Mouse (Mus musculus) embryonic facial prominence, embryonic 13.5 days (tissue): Measurements from ENCODE around the gene Filip1. TPM values are rescaled to one million over a fixed set of nuclear protein-coding genes. Genes with fewer than 3 reads are reported as not detected.

ENCODE experiments used
- ATAC-seq: fragments of 200-750 bp; cut with Nextera tagmentation; 2 replicates; pipeline ENCODE4 v1.8.0; 2017; ENCODE audit warnings: low read depth; ENCODE audit not compliant: insufficient number of reproducible peaks, insufficient read depth, low FRiP score, low TSS enrichment
- H3K27ac ChIP-seq: fragments of 300-500 bp; sonication (generic); 2 replicates; pipeline ENCODE4 v1.5.1; 2015; ENCODE audit warnings: moderate library complexity, mild to moderate bottlenecking, inconsistent platforms
- H3K27me3 ChIP-seq: fragments of 300-500 bp; sonication (generic); 2 replicates; pipeline ENCODE4 v1.6.1; 2015; ENCODE audit warnings: mild to moderate bottlenecking, inconsistent platforms
- H3K36me3 ChIP-seq: fragments of 300-500 bp; sonication (generic); 2 replicates; pipeline ENCODE4 v1.6.1; 2015; ENCODE audit warnings: mild to moderate bottlenecking, inconsistent platforms
- H3K4me1 ChIP-seq: fragments of 300-500 bp; sonication (generic); 2 replicates; pipeline ENCODE4 v1.6.1; 2015; ENCODE audit warnings: inconsistent platforms
- H3K4me2 ChIP-seq: fragments of 300-500 bp; sonication (generic); 2 replicates; pipeline ENCODE4 v1.6.1; 2015; ENCODE audit warnings: moderate library complexity, mild to moderate bottlenecking, inconsistent platforms
- H3K4me3 ChIP-seq: fragments of 300-500 bp; sonication (generic); 2 replicates; pipeline ENCODE4 v1.5.1; 2015; ENCODE audit warnings: mild to moderate bottlenecking, inconsistent platforms
- H3K9ac ChIP-seq: fragments of 300-500 bp; sonication (generic); 2 replicates; pipeline ENCODE4 v1.6.1; 2015; ENCODE audit warnings: mild to moderate bottlenecking, inconsistent platforms
- H3K9me3 ChIP-seq: fragments of 300-500 bp; sonication (generic); 2 replicates; pipeline ENCODE4 v1.6.1; 2016; ENCODE audit warnings: inconsistent platforms
- WGBS: fragments of 180-500 bp; shearing (Covaris S2); methylation state at CpG from one replicate; pipeline ENCODE4 v1.1.7; 2015; ENCODE audit warnings: mixed read lengths; 5-methylcytosine and 5-hydroxymethylcytosine counted together
- polyA plus RNA-seq: library from polyadenylated mRNA; unstranded; fragments of >200 nt; fragmentation: Nextera tagmentation; extraction: Ambion mirVana; gene quantifications from 2 replicates; pipeline ENCODE4 v1.2.1, GENCODE M21; 2015

Gene Filip1
- polyA plus RNA-seq, 1 experiment from 2014 or later: 4.1 TPM

DNA sequence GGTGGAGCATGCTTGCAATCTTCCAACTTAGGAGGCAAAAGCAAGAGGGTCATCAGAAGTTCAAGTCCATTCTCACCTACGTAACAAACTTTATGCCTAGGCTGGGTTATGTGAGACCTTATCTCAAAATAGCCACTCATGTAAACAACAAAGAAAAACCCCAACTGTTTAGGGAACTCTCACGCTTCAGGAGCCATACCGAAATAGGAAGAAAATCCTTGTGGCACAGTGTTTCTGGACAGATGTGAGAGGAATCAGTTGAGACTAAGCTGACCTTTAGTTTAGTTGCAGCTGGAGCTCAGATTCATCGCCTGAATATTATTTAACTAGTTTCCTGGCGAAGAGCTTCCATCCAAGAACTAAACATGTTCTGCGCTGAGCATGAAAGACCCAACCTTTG lies 170.0 kb downstream of the Filip1 start:
- Histone ChIP-seq H3K36me3 (no peaks in the 10 kb centered on the region), H3K27me3 (no peaks in the 10 kb centered on the region), H3K9me3 (no peaks in the 10 kb centered on the region), H3K4me3 (no peak overlapping the region), H3K4me1 (no peaks in the 10 kb centered on the region), H3K27ac (no peak overlapping the region), H3K9ac (no peak overlapping the region), H3K4me2 (no peak overlapping the region)
- ATAC-seq: no peak
- 85% methylated on average over 6 of the region's 6 CpGs for WGBS

DNA sequence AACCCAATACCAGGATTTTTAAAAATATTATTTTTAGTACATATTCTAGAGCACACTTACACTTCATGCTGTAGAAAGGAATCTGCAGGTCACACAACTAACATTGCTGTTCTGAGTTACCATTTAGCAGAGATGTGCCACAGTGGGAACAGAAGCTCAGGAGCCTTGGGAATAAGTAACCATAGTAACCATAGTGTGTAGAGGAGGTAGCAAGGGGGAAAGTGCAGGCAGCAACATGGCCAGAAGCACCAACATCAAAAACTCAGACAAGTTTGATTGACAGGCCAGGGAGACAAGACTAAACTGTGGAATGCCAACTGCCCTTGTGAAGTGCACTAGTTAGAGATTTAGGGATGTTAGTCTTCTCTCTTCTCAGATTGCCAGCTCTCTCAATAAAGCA lies 170.6 kb downstream of the Filip1 start:
- no peak overlapping the region for H3K4me2 ChIP-seq
- no peak overlapping the region for H3K4me3 ChIP-seq
- H3K27ac ChIP-seq: no peak overlapping the region
- no peaks in the 10 kb centered on the region for H3K4me1 ChIP-seq
- no peak for ATAC-seq
- H3K36me3 ChIP-seq: no peaks in the 10 kb centered on the region
- no peaks in the 10 kb centered on the region for H3K27me3 ChIP-seq
- H3K9me3 ChIP-seq: no peaks in the 10 kb centered on the region
- H3K9ac ChIP-seq: no peak overlapping the region

GRCm38 (mm10) chr9:79831294-79831693 lies 181.4 kb downstream of the Filip1 start:
- WGBS: 86% methylated on average over 1 of the region's 1 CpGs
- no peak overlapping the region for H3K9ac ChIP-seq
- no peaks in the 10 kb centered on the region for H3K4me1 ChIP-seq
- no peak overlapping the region for H3K27ac ChIP-seq
- no peak overlapping the region for H3K4me2 ChIP-seq
- no peaks in the 10 kb centered on the region for H3K27me3 ChIP-seq
- no peaks in the 10 kb centered on the region for H3K9me3 ChIP-seq
- no peak for ATAC-seq
- no peaks in the 10 kb centered on the region for H3K36me3 ChIP-seq
- H3K4me3 ChIP-seq: no peak overlapping the region

DNA sequence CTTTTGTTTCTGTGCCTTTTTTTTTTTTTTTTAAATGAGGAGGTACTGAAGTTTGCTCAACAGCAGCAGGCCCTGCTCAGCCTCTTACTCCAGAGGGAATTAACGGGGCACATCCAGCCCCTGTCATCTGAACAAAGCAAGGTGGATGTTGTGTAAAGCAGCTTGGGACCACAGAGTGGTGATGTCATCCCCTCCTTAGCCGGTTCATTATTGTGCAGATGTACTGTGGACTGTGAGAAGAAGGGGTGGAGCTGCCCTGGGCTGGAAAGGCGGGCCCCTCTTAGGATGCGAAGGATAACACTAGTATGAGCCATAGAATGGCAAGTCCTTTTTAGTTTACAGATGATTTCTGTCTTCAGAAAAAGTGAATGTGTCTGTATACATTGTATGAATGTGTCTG lies 181.8 kb downstream of the Filip1 start:
- Histone ChIP-seq H3K27ac (no peak overlapping the region), H3K27me3 (no peaks in the 10 kb centered on the region), H3K4me1 (no peaks in the 10 kb centered on the region), H3K4me3 (no peak overlapping the region), H3K36me3 (no peaks in the 10 kb centered on the region), H3K4me2 (no peak overlapping the region), H3K9ac (no peak overlapping the region), H3K9me3 (no peaks in the 10 kb centered on the region)
- 34% methylated on average over 4 of the region's 4 CpGs for WGBS
- ATAC-seq: no peak

- Histone ChIP-seq H3K36me3 (no peaks in the 10 kb centered on the region), H3K4me2 (no peak overlapping the region), H3K27me3 (no peaks in the 10 kb centered on the region), H3K27ac (no peak overlapping the region), H3K4me3 (no peak overlapping the region), H3K9me3 (no peaks in the 10 kb centered on the region), H3K4me1 (no peaks in the 10 kb centered on the region), H3K9ac (no peak overlapping the region)
- 68% methylated on average over 23 of the region's 23 CpGs for WGBS
- no peak for ATAC-seq
Observed at GRCm38 (mm10) chr9:79829842-79830800, 182.5 kb downstream of the Filip1 start.

DNA sequence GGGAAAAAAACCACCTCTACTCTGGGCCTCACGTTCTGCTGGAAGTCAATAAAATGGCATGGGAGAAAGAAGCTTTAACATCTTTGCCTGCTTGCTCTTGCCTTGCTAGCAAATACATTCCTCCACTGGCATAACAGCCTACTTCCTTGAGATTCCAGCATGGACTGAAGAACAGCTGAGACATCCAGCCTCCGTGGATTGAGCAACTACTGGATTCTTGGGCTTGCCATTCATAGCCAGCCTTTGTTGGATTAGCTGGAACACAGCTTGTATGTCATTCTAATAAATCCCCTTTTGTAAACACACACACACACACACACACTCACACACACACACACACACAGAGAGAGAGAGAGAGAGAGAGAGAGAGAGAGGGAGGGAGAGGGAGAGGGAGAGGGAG lies 185.6 kb downstream of the Filip1 start:
- no peak for ATAC-seq
- Histone ChIP-seq H3K9me3 (no peaks in the 10 kb centered on the region), H3K4me1 (no peaks in the 10 kb centered on the region), H3K9ac (no peak overlapping the region), H3K36me3 (no peaks in the 10 kb centered on the region), H3K27me3 (no peaks in the 10 kb centered on the region), H3K4me3 (no peak overlapping the region), H3K27ac (no peak overlapping the region), H3K4me2 (no peak overlapping the region)
- WGBS: 64% methylated on average over 2 of the region's 2 CpGs

DNA sequence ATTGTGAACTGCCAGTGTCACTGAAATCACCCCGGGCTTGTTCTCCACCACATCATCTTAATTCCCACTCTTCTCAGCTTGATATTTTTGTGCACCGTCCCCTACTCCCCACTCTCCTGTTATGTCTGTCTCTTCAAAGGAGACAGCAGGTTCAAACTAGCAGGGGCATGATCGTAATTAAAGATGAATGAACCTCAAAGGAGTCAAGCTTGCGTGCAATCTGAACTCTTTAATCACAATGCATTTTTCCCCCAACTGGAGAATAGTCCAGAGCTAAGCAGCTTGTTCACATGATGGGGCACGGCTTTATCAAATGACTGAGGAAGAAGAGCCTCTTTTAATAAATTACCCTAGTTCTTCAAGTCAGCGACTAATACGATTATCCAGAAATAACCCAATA lies 187.1 kb downstream of the Filip1 start:
- Histone ChIP-seq H3K4me1 (no peaks in the 10 kb centered on the region), H3K4me2 (no peak overlapping the region), H3K9ac (no peak overlapping the region), H3K36me3 (no peaks in the 10 kb centered on the region), H3K27me3 (no peaks in the 10 kb centered on the region), H3K9me3 (no peaks in the 10 kb centered on the region), H3K4me3 (no peak overlapping the region), H3K27ac (no peak overlapping the region)
- ATAC-seq: no peak
- WGBS: 62% methylated on average over 7 of the region's 7 CpGs

GRCm38 (mm10) chr9:79823856-79824255 lies 188.8 kb downstream of the Filip1 start:
- Histone ChIP-seq H3K4me1 (no peaks in the 10 kb centered on the region), H3K4me3 (no peak overlapping the region), H3K36me3 (no peaks in the 10 kb centered on the region), H3K9ac (no peak overlapping the region), H3K9me3 (0 out of 2 replicates have a peak, but pooled peaks cover under 1% of the 10 kb centered on the region), H3K27me3 (no peaks in the 10 kb centered on the region), H3K27ac (no peak overlapping the region), H3K4me2 (no peak overlapping the region)
- 72% methylated on average over 2 of the region's 2 CpGs for WGBS
- ATAC-seq: no peak

DNA sequence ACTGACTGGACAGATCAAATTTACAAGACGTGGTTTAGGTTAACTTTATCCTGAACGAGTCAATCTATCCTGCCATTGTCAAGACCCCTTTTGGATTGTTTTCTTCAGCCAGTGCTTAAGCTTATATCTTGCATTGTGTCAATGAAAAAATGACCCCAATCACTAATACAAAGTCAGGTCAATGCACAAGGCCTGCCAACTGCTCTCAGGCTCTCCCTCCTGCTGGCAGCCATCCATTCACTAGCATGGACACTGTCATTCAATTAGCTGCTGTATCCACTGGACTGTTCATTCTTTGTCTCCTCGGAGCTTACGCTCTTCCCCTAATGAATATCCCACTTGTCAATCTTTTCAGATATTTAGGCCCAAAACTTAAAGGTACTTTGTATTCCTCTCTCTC lies 189.2 kb downstream of the Filip1 start:
- Histone ChIP-seq H3K9ac (no peak overlapping the region), H3K4me3 (no peak overlapping the region), H3K36me3 (no peaks in the 10 kb centered on the region), H3K27ac (no peak overlapping the region), H3K27me3 (no peaks in the 10 kb centered on the region), H3K4me2 (no peak overlapping the region), H3K9me3 (peaks cover 4% of the 10 kb centered on the region; the same call in 1 of the 2 replicates), H3K4me1 (no peaks in the 10 kb centered on the region)
- ATAC-seq: no peak
- 63% methylated on average over 4 of the region's 4 CpGs for WGBS

GRCm38 (mm10) chr9:79816464-79816863 lies 196.2 kb downstream of the Filip1 start:
- Histone ChIP-seq H3K9me3 (peaks cover 6% of the 10 kb centered on the region; the same call in 1 of the 2 replicates), H3K4me3 (no peak overlapping the region), H3K27me3 (no peaks in the 10 kb centered on the region), H3K27ac (no peak overlapping the region), H3K9ac (no peak overlapping the region), H3K4me1 (0 out of 2 replicates have a peak, but pooled peaks cover 2% of the 10 kb centered on the region), H3K36me3 (no peaks in the 10 kb centered on the region), H3K4me2 (no peak overlapping the region)
- ATAC-seq: no peak
- 81% methylated on average over 5 of the region's 5 CpGs for WGBS

DNA sequence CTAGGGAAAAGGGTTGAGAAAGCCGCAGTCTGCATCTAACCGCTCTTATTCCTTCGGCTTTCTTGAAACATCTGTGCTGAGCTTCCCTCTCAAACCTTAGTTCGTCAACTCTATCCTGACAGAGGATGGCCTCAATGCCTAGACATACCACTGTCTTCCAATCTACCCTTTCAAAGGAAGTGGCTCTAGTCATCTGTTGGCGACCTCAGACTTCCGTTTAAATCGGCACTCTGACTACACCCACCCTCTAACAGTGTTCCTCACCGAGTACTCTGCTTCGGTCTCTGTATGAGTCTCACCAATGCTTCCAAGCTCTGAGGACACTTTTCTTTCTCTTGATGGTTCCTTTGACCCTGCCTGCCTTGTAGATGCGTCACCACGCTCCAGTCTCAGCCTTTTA lies 196.6 kb downstream of the Filip1 start:
- ATAC-seq: no peak
- 87% methylated on average over 11 of the region's 11 CpGs for WGBS
- peaks cover 6% of the 10 kb centered on the region; the same call in 1 of the 2 replicates for H3K9me3 ChIP-seq
- no peaks in the 10 kb centered on the region for H3K27me3 ChIP-seq
- H3K27ac ChIP-seq: no peak overlapping the region
- no peak overlapping the region for H3K9ac ChIP-seq
- 0 out of 2 replicates have a peak, but pooled peaks cover 2% of the 10 kb centered on the region for H3K4me1 ChIP-seq
- H3K4me3 ChIP-seq: no peak overlapping the region
- no peaks in the 10 kb centered on the region for H3K36me3 ChIP-seq
- no peak overlapping the region for H3K4me2 ChIP-seq

DNA sequence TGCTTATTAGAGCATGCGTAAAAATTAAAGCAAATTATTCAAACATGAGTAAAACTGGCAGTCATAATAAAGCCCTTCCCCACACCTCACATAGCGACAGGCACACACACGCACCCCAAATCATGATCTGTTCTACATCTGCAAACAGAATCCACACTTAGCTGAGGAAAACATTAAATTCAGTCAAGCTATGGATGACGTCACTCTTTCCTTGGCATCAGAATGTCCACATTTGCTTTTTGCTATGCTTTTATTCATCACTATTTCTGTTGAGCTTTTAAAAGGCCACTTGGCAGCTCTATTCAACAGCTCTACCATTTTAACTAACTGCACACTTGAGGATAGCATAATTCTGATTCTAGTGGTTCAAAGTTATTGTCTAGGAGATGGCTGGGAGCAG lies 198.1 kb downstream of the Filip1 start:
- Histone ChIP-seq H3K36me3 (no peaks in the 10 kb centered on the region), H3K27ac (no peak overlapping the region), H3K9ac (no peak overlapping the region), H3K4me1 (0 out of 2 replicates have a peak, but pooled peaks cover 2% of the 10 kb centered on the region), H3K4me3 (no peak overlapping the region), H3K27me3 (no peaks in the 10 kb centered on the region), H3K9me3 (peaks cover 6% of the 10 kb centered on the region; the same call in 1 of the 2 replicates), H3K4me2 (no peak overlapping the region)
- ATAC-seq: no peak
- 72% methylated on average over 4 of the region's 4 CpGs for WGBS
